Mouse (Mus musculus) myocyte (in vitro differentiated cells): ENCODE results near the gene Comt.

ENCODE experiments used
- E2F4 ChIP-seq: IDR thresholded peaks from one replicate; pipeline ENCODE4 v1.6.1; 2011; ENCODE audit warnings: mild to moderate bottlenecking, control low read depth, moderate library complexity; ENCODE audit not compliant: insufficient read depth
- MAX ChIP-seq: IDR thresholded peaks from one replicate; pipeline ENCODE4 v1.6.1; 2011; ENCODE audit warnings: low read depth, mild to moderate bottlenecking, control low read depth
- MYOG ChIP-seq, 3 experiments: IDR thresholded peaks; one replicate each; pipeline ENCODE4 v1.6.1; 2011; ENCODE audit warnings: control low read depth in 2 of 3, low read depth in 2 of 3, mild to moderate bottlenecking in 2 of 3; ENCODE audit not compliant: insufficient read length in 2 of 3, control insufficient read depth in 1 of 3, insufficient read depth in 1 of 3
- POLR2A ChIP-seq: IDR thresholded peaks from one replicate; pipeline ENCODE4 v1.6.1; 2011; ENCODE audit warnings: low read depth, mild to moderate bottlenecking, control low read depth, moderate library complexity; ENCODE audit not compliant: insufficient read length
- POLR2AphosphoS2 ChIP-seq: IDR thresholded peaks from one replicate; pipeline ENCODE4 v1.6.1; 2011; ENCODE audit warnings: low read depth, control low read depth; ENCODE audit not compliant: insufficient read length
- SRF ChIP-seq: IDR thresholded peaks from one replicate; pipeline ENCODE4 v1.6.1; 2011; ENCODE audit warnings: low read depth; ENCODE audit not compliant: control insufficient read depth, insufficient read length
- TCF12 ChIP-seq: IDR thresholded peaks from one replicate; pipeline ENCODE4 v1.6.1; 2011; ENCODE audit warnings: mild to moderate bottlenecking, control low read depth; ENCODE audit not compliant: poor library complexity, insufficient read depth, severe bottlenecking
- TCF3 ChIP-seq: IDR thresholded peaks from one replicate; pipeline ENCODE4 v1.6.1; 2011; ENCODE audit warnings: low read depth, control low read depth; ENCODE audit not compliant: insufficient read length
- USF1 ChIP-seq: IDR thresholded peaks from one replicate; pipeline ENCODE4 v1.6.1; 2011; ENCODE audit warnings: low read depth, mild to moderate bottlenecking, control low read depth, moderate library complexity

DNA sequence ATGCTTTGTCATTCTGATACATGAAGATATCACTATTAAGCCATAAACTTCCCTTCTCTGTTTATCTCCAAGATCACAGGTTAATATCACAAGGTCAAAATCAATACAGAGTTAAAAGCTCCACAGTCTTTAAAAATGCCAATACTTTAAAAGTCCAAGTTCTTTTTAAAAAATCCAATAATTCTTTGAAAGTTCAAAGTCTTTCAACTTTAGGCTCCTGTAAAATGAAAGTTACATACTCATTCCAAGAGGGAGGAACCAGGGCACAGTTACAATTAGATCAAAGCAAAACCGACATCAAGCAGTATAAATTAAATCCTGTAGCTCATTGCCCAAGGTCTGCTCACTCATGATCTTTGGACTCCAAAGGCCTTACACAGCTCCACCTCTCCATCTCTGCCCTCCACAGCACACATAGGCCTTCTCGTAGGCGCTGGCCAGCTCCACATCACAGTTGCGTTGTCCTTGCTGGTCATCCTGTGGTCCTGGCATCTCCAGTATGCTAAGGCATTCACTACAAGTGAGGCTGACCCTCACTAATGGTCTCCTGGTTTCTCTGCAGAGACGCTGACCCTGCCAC is 6.8 kb upstream of the Comt start:
- TF ChIP-seq E2F4: no peak
- TF ChIP-seq SRF: no peak
- TF ChIP-seq POLR2A: no peak
- no peak for TF ChIP-seq USF1
- no peak for TF ChIP-seq MYOG (IDR thresholded peaks at IDR 0.05; ENCODE audit: control insufficient read depth in 1 of 3, insufficient read depth in 1 of 3, insufficient read length in 2 of 3, low read depth in 2 of 3)
- TF ChIP-seq POLR2AphosphoS2: no peak
- TF ChIP-seq MAX: no peak
- TF ChIP-seq TCF12: no peak
- TF ChIP-seq TCF3: no peak
